Mouse (Mus musculus) G1E (cell line): Measurements from ENCODE around the gene Frmd3. TPM values are rescaled to one million over a fixed set of nuclear protein-coding genes. Genes with fewer than 3 reads are reported as not detected.

Source experiments
- ATAC-seq: 2 replicates; pipeline ENCODE4 v1.8.0; 2016; ENCODE audit warnings: mild to moderate bottlenecking; ENCODE audit not compliant: insufficient number of reproducible peaks, poor library complexity, low FRiP score, severe bottlenecking; ENCODE audit errors: extremely low read depth
- DNase-seq: peaks from one replicate; pipeline ENCODE4 v3.0.0; 2012; ENCODE audit warnings: low spot score
- H3K27me3 ChIP-seq: 2 replicates; pipeline ENCODE4 v1.6.1; 2012; ENCODE audit warnings: mild to moderate bottlenecking, low read length, inconsistent platforms; ENCODE audit not compliant: insufficient read depth
- H3K36me3 ChIP-seq: replicated peaks from 2 replicates; pipeline ENCODE3; 2012; ENCODE audit warnings: mild to moderate bottlenecking, inconsistent platforms
- H3K4me1 ChIP-seq: 2 replicates; pipeline ENCODE4 v1.6.1; 2012; ENCODE audit warnings: low read depth, low read length, inconsistent platforms, mixed read lengths; ENCODE audit not compliant: insufficient read depth
- H3K4me3 ChIP-seq: 2 replicates; pipeline ENCODE4 v1.5.1; 2012; ENCODE audit warnings: low read depth, mild to moderate bottlenecking, inconsistent platforms, low read length, moderate library complexity, mixed read lengths
- H3K9me3 ChIP-seq: replicated peaks from 2 replicates; pipeline ENCODE4 v1.6.1; 2012; ENCODE audit warnings: inconsistent platforms
- CTCF ChIP-seq: IDR thresholded peaks from 2 replicates; pipeline ENCODE4 v1.5.1; 2012; ENCODE audit warnings: low read depth, low read length, inconsistent platforms, mixed read lengths
- GATA1 ChIP-seq: IDR thresholded peaks from 2 replicates; pipeline ENCODE4 v1.6.1; 2012; ENCODE audit warnings: borderline replicate concordance, low read length, inconsistent platforms, mixed read lengths
- GATA2 ChIP-seq: IDR thresholded peaks from 2 replicates; pipeline ENCODE4 v1.6.1; 2012; ENCODE audit warnings: low read depth, low read length, inconsistent platforms, borderline replicate concordance
- POLR2AphosphoS5 ChIP-seq: IDR thresholded peaks from 2 replicates; pipeline ENCODE4 v1.6.1; 2012; ENCODE audit warnings: low read depth, low read length, inconsistent platforms; ENCODE audit not compliant: insufficient replicate concordance
- TAL1 ChIP-seq: conservative IDR thresholded peaks from 2 replicates; pipeline ENCODE4 v1.6.1; 2012; ENCODE audit warnings: low read depth, low read length, inconsistent platforms, mixed read lengths
- polyA plus RNA-seq: library from polyadenylated mRNA; stranded (reverse); fragments of >175 nt; gene quantifications from 2 replicates; pipeline ENCODE4 v1.2.3, GENCODE M21; 2012
- total RNA-seq, 2 experiments: library from RNA; stranded (forward) in 1 of 2; stranded (reverse) in 1 of 2; fragments of 200-1000 nt in 1 of 2; fragments of >200 nt in 1 of 2; fragmentation: Nextera tagmentation in 1 of 2; gene quantifications; 2 replicates each; pipeline ENCODE4 v1.2.3; 2014 to 2017

Gene Frmd3
- total and polyA plus RNA-seq, 3 experiments = 0.16 TPM; not detected in 2

GRCm38 (mm10) chr4:74224210-74224609 lies 211.0 kb downstream of the Frmd3 start:
- H3K27me3 ChIP-seq = no peaks in the 10 kb centered on the region
- no peak overlapping the region for H3K4me3 ChIP-seq
- no peaks in the 10 kb centered on the region for H3K4me1 ChIP-seq
- TF ChIP-seq TAL1 (no peak), POLR2AphosphoS5 (no peak), GATA1 (no peak), CTCF (no peak), GATA2 (no peak)
- ATAC-seq = no peak
- DNase-seq = no peak
- H3K9me3 ChIP-seq = no peaks in the 10 kb centered on the region
- H3K36me3 ChIP-seq = no peaks in the 10 kb centered on the region

- Histone ChIP-seq H3K27me3 (no peaks in the 10 kb centered on the region), H3K4me3 (no peak overlapping the region), H3K36me3 (no peaks in the 10 kb centered on the region), H3K9me3 (no peaks in the 10 kb centered on the region), H3K4me1 (peaks cover 3% of the 10 kb centered on the region; the same call in 1 of the 2 replicates)
- ATAC-seq (peak; percentile 32), DNase-seq (no peak)
- TF ChIP-seq GATA2 (no peak), CTCF (no peak), POLR2AphosphoS5 (no peak), GATA1 (no peak), TAL1 (no peak)
Observed at GRCm38 (mm10) chr4:74230994-74231393, 217.8 kb downstream of the Frmd3 start.

- peaks cover 3% of the 10 kb centered on the region; the same call in 1 of the 2 replicates for H3K4me1 ChIP-seq
- H3K36me3 ChIP-seq = no peaks in the 10 kb centered on the region
- H3K4me3 ChIP-seq = no peak overlapping the region
- peak; percentile 59; the same call in 1 of the 2 replicates for ATAC-seq
- TF ChIP-seq TAL1 = no peak
- TF ChIP-seq POLR2AphosphoS5 = no peak
- TF ChIP-seq GATA1 = no peak
- TF ChIP-seq GATA2 = no peak
- peak; percentile 27; the same call in 1 of the 2 replicates for TF ChIP-seq CTCF
- no peaks in the 10 kb centered on the region for H3K9me3 ChIP-seq
- H3K27me3 ChIP-seq = no peaks in the 10 kb centered on the region
- DNase-seq = no peak
Observed at GRCm38 (mm10) chr4:74231405-74231804, 218.2 kb downstream of the Frmd3 start.

GRCm38 (mm10) chr4:74233534-74233933 lies 220.3 kb downstream of the Frmd3 start:
- no peak for DNase-seq
- ATAC-seq = no peak
- H3K4me3 ChIP-seq = no peak overlapping the region
- no peaks in the 10 kb centered on the region for H3K9me3 ChIP-seq
- H3K27me3 ChIP-seq = no peaks in the 10 kb centered on the region
- TF ChIP-seq GATA1 (no peak), CTCF (no peak), TAL1 (no peak), GATA2 (no peak), POLR2AphosphoS5 (no peak)
- H3K36me3 ChIP-seq = no peaks in the 10 kb centered on the region
- peaks cover 3% of the 10 kb centered on the region; the same call in 1 of the 2 replicates for H3K4me1 ChIP-seq

GRCm38 (mm10) chr4:74242176-74242575 lies 228.9 kb downstream of the Frmd3 start, which contains the start of gene Kdm4c:
Kdm4c (plus strand) TSS chr4:74242497.
- ATAC-seq (no peak), DNase-seq (no peak)
- no peak within 1 kb of the TSS for H3K4me3 ChIP-seq
- no peaks in the 10 kb centered on the region for H3K9me3 ChIP-seq
- no peaks in the 10 kb centered on the region for H3K27me3 ChIP-seq
- H3K4me1 ChIP-seq = no peaks in the 10 kb centered on the region
- H3K36me3 ChIP-seq = no peaks in the 10 kb centered on the region
- no peak for TF ChIP-seq GATA2
- TF ChIP-seq POLR2AphosphoS5 = no peak
- no peak for TF ChIP-seq GATA1
- TF ChIP-seq CTCF = no peak
- no peak for TF ChIP-seq TAL1

Other genes with a start within 250 kb of the Frmd3 start
- not detected in 2 replicates for gene Rasef, start 222.4 kb upstream of the Frmd3 start, total RNA-seq (2014; fragmentation: Nextera tagmentation)
- gene Rasef, start 222.4 kb upstream of the Frmd3 start, total RNA-seq (2017) = 0.05 TPM in 1 of 2 replicates, not detected in the other
- gene Rasef, start 222.4 kb upstream of the Frmd3 start, polyA plus RNA-seq = not detected in 2 replicates
- not detected in 2 replicates for gene Gm11758, start 137.2 kb upstream of the Frmd3 start, total RNA-seq (2014; fragmentation: Nextera tagmentation)
- gene Gm11758, start 137.2 kb upstream of the Frmd3 start, total RNA-seq (2017) = not detected in 2 replicates
- gene Gm11758, start 137.2 kb upstream of the Frmd3 start, polyA plus RNA-seq = not detected in 2 replicates
- not detected in 2 replicates for gene Gm11757, start 122.3 kb upstream of the Frmd3 start, total RNA-seq (2014; fragmentation: Nextera tagmentation)
- not detected in 2 replicates for gene Gm11757, start 122.3 kb upstream of the Frmd3 start, total RNA-seq (2017)
- not detected in 2 replicates for gene Gm11757, start 122.3 kb upstream of the Frmd3 start, polyA plus RNA-seq
- not detected in 2 replicates for gene Gm13871, start 107.5 kb upstream of the Frmd3 start, total RNA-seq (2014; fragmentation: Nextera tagmentation)
- not detected in 2 replicates for gene Gm13871, start 107.5 kb upstream of the Frmd3 start, total RNA-seq (2017)
- not detected in 2 replicates for gene Gm13871, start 107.5 kb upstream of the Frmd3 start, polyA plus RNA-seq
- gene Gm11756, start 92.7 kb upstream of the Frmd3 start, total RNA-seq (2014; fragmentation: Nextera tagmentation) = not detected in 2 replicates
- gene Gm11756, start 92.7 kb upstream of the Frmd3 start, total RNA-seq (2017) = not detected in 2 replicates
- not detected in 2 replicates for gene Gm11756, start 92.7 kb upstream of the Frmd3 start, polyA plus RNA-seq
- gene 2310002L09Rik, start 62.6 kb upstream of the Frmd3 start, total RNA-seq (2014; fragmentation: Nextera tagmentation) = not detected in 2 replicates
- not detected in 2 replicates for gene 2310002L09Rik, start 62.6 kb upstream of the Frmd3 start, total RNA-seq (2017)
- not detected in 2 replicates for gene 2310002L09Rik, start 62.6 kb upstream of the Frmd3 start, polyA plus RNA-seq
- gene Kdm4c, start 229.1 kb downstream of the Frmd3 start, total RNA-seq (2014; fragmentation: Nextera tagmentation) = 36.4 and 47.1 TPM in 2 replicates
- 30.4 and 36.2 TPM in 2 replicates for gene Kdm4c, start 229.1 kb downstream of the Frmd3 start, total RNA-seq (2017)
- 1.4 and 2.6 TPM in 2 replicates for gene Kdm4c, start 229.1 kb downstream of the Frmd3 start, polyA plus RNA-seq